Mouse (Mus musculus) G1E (cell line): ENCODE measurements around the gene 1700003E16Rik. TPM values are rescaled to one million over a fixed set of nuclear protein-coding genes. Genes with fewer than 3 reads are reported as not detected.

Source experiments
- ATAC-seq: 2 replicates; pipeline ENCODE4 v1.8.0; 2016; ENCODE audit warnings: mild to moderate bottlenecking; ENCODE audit not compliant: insufficient number of reproducible peaks, poor library complexity, low FRiP score, severe bottlenecking; ENCODE audit errors: extremely low read depth
- DNase-seq: peaks from one replicate; pipeline ENCODE4 v3.0.0; 2012; ENCODE audit warnings: low spot score
- H3K27me3 ChIP-seq: 2 replicates; pipeline ENCODE4 v1.6.1; 2012; ENCODE audit warnings: mild to moderate bottlenecking, low read length, inconsistent platforms; ENCODE audit not compliant: insufficient read depth
- H3K36me3 ChIP-seq: replicated peaks from 2 replicates; pipeline ENCODE3; 2012; ENCODE audit warnings: mild to moderate bottlenecking, inconsistent platforms
- H3K4me1 ChIP-seq: 2 replicates; pipeline ENCODE4 v1.6.1; 2012; ENCODE audit warnings: low read depth, low read length, inconsistent platforms, mixed read lengths; ENCODE audit not compliant: insufficient read depth
- H3K4me3 ChIP-seq: 2 replicates; pipeline ENCODE4 v1.5.1; 2012; ENCODE audit warnings: low read depth, mild to moderate bottlenecking, inconsistent platforms, low read length, moderate library complexity, mixed read lengths
- H3K9me3 ChIP-seq: replicated peaks from 2 replicates; pipeline ENCODE4 v1.6.1; 2012; ENCODE audit warnings: inconsistent platforms
- CTCF ChIP-seq: IDR thresholded peaks from 2 replicates; pipeline ENCODE4 v1.5.1; 2012; ENCODE audit warnings: low read depth, low read length, inconsistent platforms, mixed read lengths
- GATA1 ChIP-seq: IDR thresholded peaks from 2 replicates; pipeline ENCODE4 v1.6.1; 2012; ENCODE audit warnings: borderline replicate concordance, low read length, inconsistent platforms, mixed read lengths
- GATA2 ChIP-seq: IDR thresholded peaks from 2 replicates; pipeline ENCODE4 v1.6.1; 2012; ENCODE audit warnings: low read depth, low read length, inconsistent platforms, borderline replicate concordance
- POLR2AphosphoS5 ChIP-seq: IDR thresholded peaks from 2 replicates; pipeline ENCODE4 v1.6.1; 2012; ENCODE audit warnings: low read depth, low read length, inconsistent platforms; ENCODE audit not compliant: insufficient replicate concordance
- TAL1 ChIP-seq: conservative IDR thresholded peaks from 2 replicates; pipeline ENCODE4 v1.6.1; 2012; ENCODE audit warnings: low read depth, low read length, inconsistent platforms, mixed read lengths
- polyA plus RNA-seq: library from polyadenylated mRNA; stranded (reverse); fragments of >175 nt; gene quantifications from 2 replicates; pipeline ENCODE4 v1.2.3, GENCODE M21; 2012
- total RNA-seq, 2 experiments: library from RNA; stranded (forward) in 1 of 2; stranded (reverse) in 1 of 2; fragments of 200-1000 nt in 1 of 2; fragments of >200 nt in 1 of 2; fragmentation: Nextera tagmentation in 1 of 2; gene quantifications; 2 replicates each; pipeline ENCODE4 v1.2.3; 2014 to 2017

Gene 1700003E16Rik
- total and polyA plus RNA-seq, 3 experiments = 0.16 TPM; not detected in 2

DNA sequence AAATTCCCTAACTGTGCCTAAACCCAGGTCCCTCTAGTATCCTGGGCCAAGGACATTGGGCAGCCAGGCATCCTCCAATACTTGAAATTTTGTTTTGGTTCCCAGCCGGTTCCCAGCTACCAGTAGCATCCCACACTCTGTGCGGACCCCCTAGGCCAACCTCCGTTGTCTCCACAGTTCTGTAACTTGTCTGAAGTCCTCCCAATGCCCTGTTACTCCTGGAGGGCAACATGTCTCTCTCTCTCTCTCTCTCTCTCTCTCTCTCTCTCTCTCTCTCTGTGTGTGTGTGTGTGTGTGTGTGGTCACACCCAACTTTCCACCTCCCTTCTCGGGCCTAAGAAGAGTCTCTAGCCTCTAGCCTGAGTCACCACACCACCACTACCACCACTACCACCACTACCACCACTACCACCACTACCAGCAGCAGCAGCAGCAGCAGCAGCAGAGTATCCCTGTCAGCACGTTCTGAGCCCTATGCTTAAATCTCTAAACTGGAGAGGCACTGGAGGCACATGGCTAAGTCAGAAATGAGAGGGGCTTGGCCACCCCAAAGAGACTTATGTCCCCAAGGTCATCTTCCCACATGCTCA, 19.8 kb upstream of the 1700003E16Rik start:
- Histone ChIP-seq H3K4me1 (peaks cover 51% of the 10 kb centered on the region), H3K36me3 (peaks cover 12% of the 10 kb centered on the region), H3K9me3 (no peaks in the 10 kb centered on the region), H3K27me3 (peaks cover 3% of the 10 kb centered on the region; the same call in 1 of the 2 replicates), H3K4me3 (peak overlapping the region; percentile 74)
- no peak for DNase-seq
- TF ChIP-seq POLR2AphosphoS5 = no peak
- no peak for ATAC-seq

DNA sequence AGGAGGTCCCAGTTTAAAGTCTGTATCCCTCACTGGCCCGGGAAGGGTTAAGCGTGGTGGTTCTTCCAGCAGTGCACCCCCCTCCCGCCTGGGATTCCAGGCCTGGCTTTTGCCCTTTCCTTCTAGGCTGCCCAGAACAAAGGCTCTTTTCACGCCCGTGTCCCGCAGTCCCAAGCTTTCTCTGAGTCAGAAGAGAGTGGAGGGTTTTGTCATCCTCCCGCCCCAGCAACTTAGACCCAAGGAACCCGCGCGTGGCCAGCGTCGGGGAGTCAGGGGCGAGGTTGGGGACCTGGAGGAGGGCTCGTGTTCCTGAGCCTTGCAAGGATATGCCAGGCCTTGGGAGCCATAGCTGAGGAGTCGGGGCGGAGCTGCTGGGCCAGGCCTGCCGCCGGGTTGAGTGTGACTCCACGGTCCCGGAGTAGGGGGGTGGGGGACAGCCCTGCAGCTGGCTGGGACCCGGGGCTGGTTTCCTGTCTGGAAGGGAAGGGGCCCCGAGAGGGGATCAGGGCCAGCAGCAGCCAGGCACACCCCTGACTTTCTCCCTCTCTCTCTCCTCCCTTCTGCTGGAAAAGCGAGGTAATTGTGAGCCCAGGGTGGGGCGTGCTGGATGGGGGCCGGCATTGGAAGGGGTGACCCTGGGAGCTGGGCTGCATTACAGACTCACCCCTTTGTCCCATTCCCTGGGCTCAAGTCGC, 19.2 kb upstream of the 1700003E16Rik start:
- TF ChIP-seq TAL1 (no peak), CTCF (no peak), POLR2AphosphoS5 (no peak), GATA1 (no peak), GATA2 (no peak)
- Histone ChIP-seq H3K4me1 (peaks cover 46% of the 10 kb centered on the region), H3K9me3 (no peaks in the 10 kb centered on the region), H3K4me3 (peak overlapping the region; percentile 74), H3K36me3 (peaks cover 12% of the 10 kb centered on the region), H3K27me3 (peaks cover 3% of the 10 kb centered on the region; the same call in 1 of the 2 replicates)
- DNase-seq (peak; percentile 74), ATAC-seq (peak; percentile 51)

DNA sequence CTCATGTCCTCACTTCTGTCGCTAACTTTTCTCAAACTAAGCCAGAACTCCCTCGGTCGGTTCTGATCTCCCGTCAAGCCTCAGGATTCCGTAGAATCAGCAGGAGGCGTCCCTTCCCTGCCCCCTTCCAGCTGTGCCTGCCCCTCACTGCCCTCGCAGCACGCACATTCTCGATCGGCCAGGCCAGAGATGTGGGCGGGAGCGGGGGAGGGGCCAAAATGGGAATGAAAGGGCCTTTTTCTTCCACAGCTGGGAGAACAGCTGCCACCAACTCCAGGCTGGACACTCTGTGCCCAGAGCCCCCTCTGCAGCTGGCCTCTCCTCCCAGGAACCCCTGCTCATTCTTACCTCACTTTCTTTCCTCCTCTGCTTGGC, 18.6 kb upstream of the 1700003E16Rik start:
- Histone ChIP-seq H3K36me3 (peaks cover 12% of the 10 kb centered on the region), H3K4me3 (peak overlapping the region; percentile 74), H3K4me1 (peaks cover 48% of the 10 kb centered on the region), H3K27me3 (peaks cover 7% of the 10 kb centered on the region; the same call in 1 of the 2 replicates), H3K9me3 (no peaks in the 10 kb centered on the region)
- peak; percentile 56 for ATAC-seq
- TF ChIP-seq POLR2AphosphoS5 (no peak), GATA2 (no peak), CTCF (no peak), GATA1 (no peak), TAL1 (no peak)
- DNase-seq = peak; percentile 74

DNA sequence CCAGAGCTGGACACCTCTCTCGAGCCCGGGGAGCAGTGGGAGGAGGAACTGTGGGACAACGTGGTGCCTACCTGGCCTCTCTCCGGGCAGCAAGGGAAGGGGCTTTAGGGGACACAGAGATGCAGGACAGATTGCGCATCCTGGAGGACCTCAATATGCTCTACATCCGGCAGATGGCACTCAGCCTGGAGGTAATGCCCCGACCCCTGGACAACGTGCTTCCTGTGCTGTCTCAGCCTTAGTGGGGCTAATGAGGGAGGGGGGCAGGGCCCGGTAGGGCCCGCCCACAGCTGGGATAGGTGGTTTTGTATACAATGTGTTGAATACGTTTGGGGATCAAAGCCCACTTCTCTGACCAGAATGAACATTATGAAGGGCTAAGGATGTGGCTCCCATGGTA, 18.1 kb upstream of the 1700003E16Rik start:
- Histone ChIP-seq H3K9me3 (no peaks in the 10 kb centered on the region), H3K27me3 (peaks cover 10% of the 10 kb centered on the region; the same call in 1 of the 2 replicates), H3K4me1 (peaks cover 50% of the 10 kb centered on the region), H3K4me3 (peak overlapping the region; percentile 74), H3K36me3 (peaks cover 12% of the 10 kb centered on the region)
- DNase-seq (peak; percentile 59), ATAC-seq (no peak)
- TF ChIP-seq CTCF = no peak
- no peak for TF ChIP-seq POLR2AphosphoS5
- TF ChIP-seq GATA1 = no peak
- TF ChIP-seq GATA2 = no peak
- TF ChIP-seq TAL1 = no peak

DNA sequence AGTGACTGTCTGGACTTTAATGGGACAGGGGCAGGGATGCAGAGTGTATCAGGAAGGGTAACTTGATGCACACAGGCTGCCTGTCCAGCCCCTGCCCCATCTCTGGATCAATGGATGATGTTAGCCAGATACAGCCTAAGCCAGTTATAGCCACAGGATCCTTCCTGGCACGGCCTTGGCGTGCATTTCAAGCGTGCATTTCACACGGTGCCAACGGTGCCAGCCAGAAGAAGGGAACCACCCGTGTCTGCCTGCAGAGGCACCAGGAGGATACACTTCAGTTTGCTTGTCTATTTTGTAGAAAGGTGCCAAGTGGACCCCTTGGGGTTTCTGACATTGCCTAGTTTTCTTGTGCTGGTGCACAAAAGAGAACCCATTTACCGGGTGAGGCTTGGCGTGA, 16.2 kb upstream of the 1700003E16Rik start:
- TF ChIP-seq GATA2 (no peak), POLR2AphosphoS5 (no peak), GATA1 (no peak), CTCF (no peak), TAL1 (no peak)
- peaks cover 13% of the 10 kb centered on the region; the same call in 1 of the 2 replicates for H3K27me3 ChIP-seq

DNA sequence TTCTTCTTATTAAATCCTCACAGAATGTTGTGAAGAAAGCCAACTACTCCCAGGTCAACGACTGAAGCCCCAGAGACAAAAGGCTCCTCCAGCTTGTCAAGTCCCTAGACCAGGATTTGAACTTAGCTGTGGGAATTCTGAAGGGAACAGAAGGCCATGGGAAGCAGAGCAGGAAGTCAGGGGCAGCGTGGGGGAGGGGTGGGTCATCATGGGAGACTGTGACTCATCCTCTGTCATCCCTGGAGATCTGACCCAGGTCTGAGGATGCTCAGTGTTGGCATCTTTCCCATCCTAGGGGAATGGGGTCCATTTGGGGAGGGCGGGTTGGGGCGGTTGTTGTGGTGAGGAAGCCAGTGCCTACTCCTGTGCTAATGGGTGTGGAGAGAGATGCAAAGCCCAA, 14.6 kb upstream of the 1700003E16Rik start:
- Histone ChIP-seq H3K27me3 (peaks cover 18% of the 10 kb centered on the region), H3K4me1 (peaks cover 34% of the 10 kb centered on the region), H3K4me3 (no peak overlapping the region), H3K9me3 (no peaks in the 10 kb centered on the region), H3K36me3 (peaks cover 3% of the 10 kb centered on the region)
- DNase-seq = no peak
- ATAC-seq = no peak
- no peak for TF ChIP-seq GATA2
- TF ChIP-seq TAL1 = no peak
- no peak for TF ChIP-seq GATA1
- no peak for TF ChIP-seq CTCF

More for the DNA sequence above, 16.2 kb upstream of the 1700003E16Rik start:
- peaks cover 11% of the 10 kb centered on the region for H3K36me3 ChIP-seq
- ATAC-seq (no peak), DNase-seq (no peak)
- no peaks in the 10 kb centered on the region for H3K9me3 ChIP-seq
- peaks cover 41% of the 10 kb centered on the region for H3K4me1 ChIP-seq
- no peak overlapping the region for H3K4me3 ChIP-seq
